Mouse (Mus musculus) hindbrain, embryonic 14.5 days (tissue): ENCODE results near the gene Fras1. TPM values are rescaled to one million over a fixed set of nuclear protein-coding genes. Genes with fewer than 3 reads are reported as not detected.

ENCODE experiments used
- ATAC-seq: fragments of 200-750 bp; cut with Nextera tagmentation; 2 replicates; pipeline ENCODE4 v1.8.0; 2017; ENCODE audit warnings: moderate number of reproducible peaks, mild to moderate bottlenecking, moderate TSS enrichment, moderate library complexity; ENCODE audit not compliant: low FRiP score
- DNase-seq: peaks from one replicate; pipeline ENCODE4 v3.0.0-alpha.2; 2015; ENCODE audit warnings: low spot score
- H3K27ac ChIP-seq: fragments of 300-500 bp; sonication (generic); 2 replicates; pipeline ENCODE4 v1.5.1; 2014; ENCODE audit warnings: mild to moderate bottlenecking, moderate library complexity
- H3K27me3 ChIP-seq: fragments of 300-500 bp; sonication (generic); 2 replicates; pipeline ENCODE4 v1.6.1; 2014; ENCODE audit warnings: mild to moderate bottlenecking, low read length, mixed read lengths; ENCODE audit not compliant: control insufficient read depth, insufficient read depth
- H3K36me3 ChIP-seq: fragments of 300-500 bp; sonication (generic); replicated peaks from 2 replicates; pipeline ENCODE4 v1.6.1; 2014; ENCODE audit not compliant: control insufficient read depth, insufficient read depth
- H3K4me1 ChIP-seq: fragments of 300-500 bp; sonication (generic); replicated peaks from 2 replicates; pipeline ENCODE4 v1.6.1; 2014; ENCODE audit warnings: antibody characterized with exemption, low read length, mixed read lengths; ENCODE audit not compliant: control insufficient read depth, insufficient read depth
- H3K4me2 ChIP-seq: fragments of 300-500 bp; sonication (generic); replicated peaks from 2 replicates; pipeline ENCODE4 v1.6.1; 2014; ENCODE audit warnings: mild to moderate bottlenecking, moderate library complexity
- H3K4me3 ChIP-seq: fragments of 300-500 bp; sonication (generic); replicated peaks from 2 replicates; pipeline ENCODE4 v1.5.1; 2014; ENCODE audit warnings: mild to moderate bottlenecking, low read length
- H3K9ac ChIP-seq: fragments of 300-500 bp; sonication (generic); 2 replicates; pipeline ENCODE4 v1.6.1; 2014
- H3K9me3 ChIP-seq: fragments of 300-500 bp; sonication (generic); 2 replicates; pipeline ENCODE4 v1.6.1; 2016; ENCODE audit warnings: low read length; ENCODE audit not compliant: control insufficient read depth
- WGBS: fragments of 180-500 bp; shearing (Covaris S2); extraction: QIAGEN DNeasy Blood & Tissue Kit; methylation state at CpG from one replicate; pipeline ENCODE4 v1.1.7; 2014; 5-methylcytosine and 5-hydroxymethylcytosine counted together
- polyA plus RNA-seq: library from polyadenylated mRNA; unstranded; fragments of >200 nt; fragmentation: Nextera tagmentation; extraction: Ambion mirVana; gene quantifications from 2 replicates; pipeline ENCODE4 v1.2.1, GENCODE M21; 2014

Fras1 gene
- polyA plus RNA-seq, 1 experiment from 2014 or later, result 9.8 TPM

DNA sequence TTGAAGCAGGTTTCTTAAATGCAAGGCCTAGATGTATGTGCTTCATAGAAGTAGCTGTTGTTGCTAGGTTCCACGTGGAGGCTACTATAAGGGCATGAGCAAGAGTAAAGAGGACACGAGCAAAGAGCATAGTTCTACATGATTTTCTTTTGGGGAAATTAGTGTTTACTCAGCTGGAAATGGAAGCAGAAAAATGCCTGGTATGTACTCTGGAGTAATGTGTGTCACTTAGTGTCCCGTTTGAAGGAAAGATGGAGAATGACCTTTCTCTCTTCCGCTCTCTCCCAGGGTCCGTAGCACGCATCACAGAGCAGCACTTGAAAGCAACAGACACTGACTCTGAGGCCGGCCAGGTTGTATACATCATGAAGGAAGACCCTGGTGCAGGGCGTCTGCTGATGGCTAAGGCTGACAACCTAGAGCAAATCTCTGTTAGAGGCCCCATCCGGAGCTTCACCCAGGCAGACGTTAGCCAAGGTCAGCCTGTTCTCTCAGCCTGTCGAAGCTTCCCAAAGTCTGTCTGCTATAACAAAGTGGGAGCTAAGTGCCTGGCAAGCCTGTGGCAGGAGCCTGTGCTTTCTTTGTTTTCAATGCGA is 338.4 kb downstream of the Fras1 start:
- Histone ChIP-seq H3K27ac (peak overlapping the region; percentile 63), H3K4me1 (peaks cover 27% of the 10 kb centered on the region), H3K9me3 (no peaks in the 10 kb centered on the region), H3K4me3 (no peak overlapping the region), H3K27me3 (no peaks in the 10 kb centered on the region), H3K9ac (no peak overlapping the region), H3K4me2 (no peak overlapping the region), H3K36me3 (no peaks in the 10 kb centered on the region)
- DNase-seq (no peak), ATAC-seq (no peak)
- WGBS, result 56% methylated on average over 12 of the region's 12 CpGs

DNA sequence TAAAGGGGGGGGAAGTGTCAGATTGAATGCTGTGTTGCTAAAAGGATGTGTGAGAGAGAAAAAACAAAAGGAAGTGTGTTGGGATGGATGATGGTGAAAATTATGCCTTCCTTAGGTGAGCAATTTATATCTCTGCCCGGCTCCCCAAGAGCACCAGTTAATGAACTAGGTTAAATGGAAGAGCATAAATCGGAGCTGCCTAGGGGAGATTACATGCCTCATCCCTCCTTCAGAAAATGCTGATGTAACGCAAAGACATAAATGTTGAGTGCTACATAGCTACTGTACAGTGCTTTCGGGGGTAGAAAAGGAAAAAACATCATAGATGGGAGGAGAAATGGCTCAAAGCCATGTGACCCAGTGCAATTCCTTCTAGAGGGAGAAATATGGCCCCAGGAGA is 339.0 kb downstream of the Fras1 start:
- Histone ChIP-seq H3K4me1 (peaks cover 28% of the 10 kb centered on the region), H3K27ac (peak overlapping the region; percentile 63), H3K9ac (no peak overlapping the region), H3K9me3 (no peaks in the 10 kb centered on the region), H3K4me2 (no peak overlapping the region), H3K36me3 (no peaks in the 10 kb centered on the region), H3K4me3 (no peak overlapping the region), H3K27me3 (no peaks in the 10 kb centered on the region)
- no peak for DNase-seq
- ATAC-seq, result no peak
- 73% methylated on average over 4 of the region's 4 CpGs for WGBS

DNA sequence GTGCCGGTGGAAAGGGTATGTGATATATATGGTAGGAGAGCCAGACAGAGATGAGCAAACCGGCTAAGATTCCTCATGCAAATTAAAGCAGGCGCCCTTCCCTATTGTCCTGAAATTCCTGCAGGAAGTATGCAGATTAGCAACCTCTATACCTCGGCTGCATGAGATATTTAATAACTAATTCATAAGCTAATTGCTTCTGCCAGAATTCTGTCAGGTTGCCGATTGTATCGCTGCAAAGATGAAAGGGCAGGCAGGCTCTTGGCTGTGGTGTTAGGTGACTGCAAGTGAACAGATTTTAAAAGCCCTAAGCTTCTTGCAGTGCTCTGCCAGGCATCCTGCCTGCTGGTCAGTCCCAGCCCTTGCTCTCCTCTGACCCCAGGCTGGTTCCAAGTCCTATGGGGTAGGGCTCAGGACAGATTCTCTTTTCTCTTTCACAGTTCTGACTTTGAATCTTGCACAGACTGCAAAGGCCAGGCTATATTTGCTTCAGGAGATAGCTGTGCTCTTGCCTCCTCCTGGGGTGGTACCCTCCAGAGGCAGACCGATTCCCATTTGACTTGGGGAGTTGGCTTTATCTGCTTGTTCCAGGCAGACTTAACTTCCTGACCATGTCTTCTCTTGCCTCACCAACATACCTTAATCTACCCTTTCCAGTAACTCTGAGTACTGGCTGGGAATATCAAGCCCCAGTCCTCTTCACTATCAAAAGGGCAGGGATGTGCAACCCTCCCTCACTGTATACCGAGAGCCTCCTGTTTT is 342.7 kb downstream of the Fras1 start:
- Histone ChIP-seq H3K9ac (no peak overlapping the region; the same call in 1 of the 2 replicates), H3K4me2 (no peak overlapping the region), H3K9me3 (no peaks in the 10 kb centered on the region), H3K36me3 (no peaks in the 10 kb centered on the region), H3K27me3 (no peaks in the 10 kb centered on the region), H3K4me1 (peaks cover 28% of the 10 kb centered on the region), H3K27ac (peak overlapping the region; percentile 71), H3K4me3 (no peak overlapping the region)
- no peak for DNase-seq
- 32% methylated on average over 8 of the region's 8 CpGs for WGBS
- peak; percentile 66; the same call in 1 of the 2 replicates for ATAC-seq

DNA sequence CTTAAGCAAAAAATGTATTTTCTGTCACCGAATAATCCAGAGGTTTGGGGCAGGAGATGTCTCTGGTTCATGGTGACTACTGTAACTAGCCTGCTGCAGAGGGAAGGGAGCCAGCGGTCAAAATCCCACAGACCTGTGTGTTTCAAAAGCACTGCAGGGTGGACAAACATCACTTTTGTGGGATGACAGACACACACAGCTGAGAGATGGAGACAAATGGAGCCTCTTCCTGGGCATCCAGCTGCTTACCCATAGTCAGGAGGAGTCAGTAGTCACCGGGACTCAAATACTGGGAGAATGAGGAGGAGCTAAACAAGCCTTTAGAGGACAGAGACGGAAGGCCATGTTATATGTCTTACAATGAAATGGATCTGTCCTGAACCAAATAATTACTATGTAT is 343.9 kb downstream of the Fras1 start:
- Histone ChIP-seq H3K9ac (no peak overlapping the region), H3K4me1 (peaks cover 19% of the 10 kb centered on the region), H3K4me2 (no peak overlapping the region), H3K9me3 (no peaks in the 10 kb centered on the region), H3K36me3 (no peaks in the 10 kb centered on the region), H3K27ac (no peak overlapping the region), H3K4me3 (no peak overlapping the region), H3K27me3 (no peaks in the 10 kb centered on the region)
- DNase-seq (no peak), ATAC-seq (no peak)
- WGBS, result 89% methylated on average over 4 of the region's 4 CpGs

DNA sequence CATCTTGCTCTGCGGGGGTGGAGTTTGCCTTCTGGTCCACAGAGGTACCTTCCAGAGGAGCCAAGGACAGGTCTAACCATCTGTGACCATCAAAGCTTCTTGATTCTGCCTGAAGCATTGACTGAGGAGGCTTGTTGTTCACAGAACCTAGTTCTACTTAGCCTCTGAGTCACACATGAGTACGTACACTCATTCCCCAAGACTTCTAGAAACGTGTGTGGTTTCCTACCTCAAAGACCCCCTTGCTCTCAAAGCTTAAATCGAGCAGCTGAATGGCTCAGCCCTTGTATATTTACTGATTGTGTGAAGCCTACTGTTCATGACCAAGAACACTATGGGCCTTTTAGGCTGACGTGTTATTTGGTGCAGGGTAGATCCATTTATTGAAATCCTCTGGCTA is 344.8 kb downstream of the Fras1 start:
- Histone ChIP-seq H3K4me1 (peaks cover 15% of the 10 kb centered on the region), H3K9me3 (no peaks in the 10 kb centered on the region), H3K36me3 (no peaks in the 10 kb centered on the region), H3K4me2 (no peak overlapping the region), H3K27ac (no peak overlapping the region), H3K4me3 (no peak overlapping the region), H3K27me3 (no peaks in the 10 kb centered on the region), H3K9ac (no peak overlapping the region)
- whole genome bisulfite sequencing, result 92% methylated on average over 5 of the region's 5 CpGs
- DNase-seq (no peak), ATAC-seq (no peak)

DNA sequence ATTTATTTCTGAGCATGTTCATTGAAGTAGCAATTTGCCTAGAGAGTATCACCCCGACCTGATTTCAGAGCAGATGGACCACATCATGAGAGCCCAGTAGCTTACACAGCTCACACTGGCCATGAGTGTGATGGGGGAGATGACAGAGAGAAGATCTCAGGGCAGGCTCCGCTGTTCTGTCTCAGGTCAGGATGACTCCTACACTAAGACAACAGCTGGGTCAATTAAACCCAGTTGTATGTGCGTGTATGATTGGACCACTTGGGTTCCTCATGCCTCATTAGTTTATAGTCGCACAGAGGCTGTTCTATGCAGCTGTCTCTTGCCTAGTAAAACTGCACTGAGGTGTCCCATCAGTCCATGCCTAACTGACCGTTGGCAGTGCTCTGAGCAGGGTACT is 345.5 kb downstream of the Fras1 start:
- H3K27ac ChIP-seq, result no peak overlapping the region
- H3K4me3 ChIP-seq, result no peak overlapping the region
- ATAC-seq (no peak), DNase-seq (no peak)
- no peak overlapping the region for H3K4me2 ChIP-seq
- H3K36me3 ChIP-seq, result no peaks in the 10 kb centered on the region
- no peaks in the 10 kb centered on the region for H3K9me3 ChIP-seq
- no peak overlapping the region for H3K9ac ChIP-seq
- WGBS, result 84% methylated on average over 5 of the region's 5 CpGs
- peaks cover 15% of the 10 kb centered on the region for H3K4me1 ChIP-seq
- H3K27me3 ChIP-seq, result no peaks in the 10 kb centered on the region

DNA sequence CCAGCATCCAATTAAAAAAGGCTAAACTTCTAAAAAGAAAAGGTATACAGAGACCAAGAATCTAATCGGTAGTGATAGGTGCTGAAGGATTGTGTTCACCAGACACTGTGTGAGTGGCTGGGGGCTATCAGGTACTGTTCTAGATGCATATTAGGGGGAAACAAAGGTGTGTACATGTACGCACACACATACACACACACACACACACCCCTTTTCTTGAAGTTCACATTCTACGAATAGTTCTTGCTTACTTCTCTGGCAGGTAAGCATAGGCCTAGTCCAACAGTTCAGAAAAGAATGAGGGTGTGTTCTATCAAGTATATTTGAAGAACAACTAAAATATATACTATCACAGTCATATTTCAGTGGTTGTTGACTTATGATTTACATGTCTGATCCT is 348.9 kb downstream of the Fras1 start:
- no peak overlapping the region for H3K4me3 ChIP-seq
- H3K9me3 ChIP-seq, result no peaks in the 10 kb centered on the region
- WGBS, result 63% methylated on average over 3 of the region's 3 CpGs
- H3K27me3 ChIP-seq, result no peaks in the 10 kb centered on the region
- H3K36me3 ChIP-seq, result no peaks in the 10 kb centered on the region
- no peak overlapping the region for H3K9ac ChIP-seq
- H3K4me1 ChIP-seq, result no peaks in the 10 kb centered on the region
- no peak overlapping the region for H3K4me2 ChIP-seq
- no peak overlapping the region for H3K27ac ChIP-seq
- ATAC-seq (no peak), DNase-seq (no peak)

DNA sequence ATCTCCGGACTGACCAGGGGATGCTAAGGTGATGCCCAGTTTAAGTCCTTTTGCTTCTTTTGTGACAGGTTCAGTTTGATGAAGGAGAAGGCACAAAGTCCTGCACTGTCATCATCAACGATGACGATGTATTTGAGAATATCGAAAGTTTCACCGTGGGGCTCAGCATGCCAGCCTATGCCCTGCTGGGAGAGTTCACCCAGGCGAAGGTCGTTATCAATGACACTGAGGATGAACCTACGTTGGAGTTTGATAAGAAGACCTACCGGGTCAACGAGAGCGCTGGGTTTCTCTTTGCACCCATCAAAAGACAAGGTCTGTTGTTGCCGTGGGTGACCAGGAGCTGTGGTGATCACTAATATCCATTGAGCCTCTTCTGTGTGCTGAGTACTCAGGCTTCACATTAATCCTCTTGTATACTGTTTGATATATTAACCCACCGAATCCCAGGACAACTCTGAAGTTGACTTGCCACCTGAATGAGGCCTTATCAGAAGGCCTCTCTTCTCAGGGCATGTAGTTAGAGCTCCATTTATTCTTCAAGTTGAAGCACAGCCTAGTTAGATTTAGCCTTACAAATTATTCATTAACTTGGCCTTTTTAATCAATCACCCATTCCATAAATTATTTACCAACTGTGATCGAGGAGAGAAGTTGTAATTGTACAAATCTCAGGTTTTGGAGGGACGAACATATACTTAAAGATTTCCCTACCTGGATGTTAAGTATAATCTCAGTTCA is 365.6 kb downstream of the Fras1 start:
- H3K27ac ChIP-seq, result no peak overlapping the region
- no peak for ATAC-seq
- no peaks in the 10 kb centered on the region for H3K36me3 ChIP-seq
- H3K9ac ChIP-seq, result no peak overlapping the region
- no peak overlapping the region for H3K4me2 ChIP-seq
- no peaks in the 10 kb centered on the region for H3K9me3 ChIP-seq
- no peak overlapping the region for H3K4me3 ChIP-seq
- DNase-seq, result no peak
- WGBS, result 92% methylated on average over 15 of the region's 15 CpGs
- no peaks in the 10 kb centered on the region for H3K4me1 ChIP-seq
- H3K27me3 ChIP-seq, result no peaks in the 10 kb centered on the region

DNA sequence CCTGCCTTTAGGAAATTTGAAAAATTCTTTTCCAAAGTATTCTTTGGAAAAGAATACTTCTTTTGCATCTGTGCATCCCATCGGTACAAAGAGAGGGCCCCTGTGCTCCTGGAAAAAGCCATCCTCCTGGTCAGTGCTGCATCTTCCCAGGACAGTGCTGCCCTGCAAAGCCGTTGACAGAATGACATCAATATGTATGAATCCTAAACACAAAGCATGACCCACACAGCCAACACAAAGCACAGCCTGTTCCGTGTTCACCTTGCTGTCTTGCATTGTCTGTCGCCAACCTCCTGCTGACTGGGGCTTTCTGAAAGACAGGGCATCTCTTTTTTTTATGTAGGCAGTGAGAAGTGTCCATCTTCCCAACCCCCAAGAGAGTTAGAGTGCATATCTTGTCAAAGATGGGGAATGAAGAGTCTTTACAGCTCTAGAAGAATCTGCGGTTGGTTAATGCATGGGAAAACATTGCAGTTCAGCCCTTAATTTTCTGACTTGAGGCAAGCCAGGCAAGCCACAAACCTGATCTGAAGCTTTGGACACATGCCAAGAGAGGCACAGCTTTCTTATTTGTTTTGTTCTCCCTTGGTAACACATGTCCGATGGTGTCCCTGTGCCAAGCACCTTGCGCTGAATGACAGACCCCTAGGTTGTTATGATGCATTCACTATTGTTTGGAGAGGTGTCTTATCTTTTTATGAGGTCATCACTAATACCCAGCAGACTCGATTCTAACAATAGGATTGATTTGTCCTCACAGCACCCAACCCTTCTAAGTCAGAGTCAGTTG is 373.6 kb downstream of the Fras1 start:
- H3K27ac ChIP-seq, result no peak overlapping the region
- H3K27me3 ChIP-seq, result no peaks in the 10 kb centered on the region
- ATAC-seq (peak; percentile 53; the same call in 1 of the 2 replicates), DNase-seq (no peak)
- no peak overlapping the region for H3K9ac ChIP-seq
- 28% methylated on average over 8 of the region's 8 CpGs for WGBS
- no peaks in the 10 kb centered on the region for H3K9me3 ChIP-seq
- no peaks in the 10 kb centered on the region; the same call in 1 of the 2 replicates for H3K4me1 ChIP-seq
- H3K4me2 ChIP-seq, result no peak overlapping the region
- no peak overlapping the region for H3K4me3 ChIP-seq
- no peaks in the 10 kb centered on the region for H3K36me3 ChIP-seq
